Mouse (Mus musculus) E14TG2a.4 (cell line): Measurements from ENCODE around the gene Top3b.

ENCODE experiments used
- CTCF ChIP-seq: conservative IDR thresholded peaks from 2 replicates; pipeline ENCODE4 v1.5.1; 2014; ENCODE audit warnings: low read length
- NANOG ChIP-seq: IDR thresholded peaks from 2 replicates; pipeline ENCODE4 v1.6.1; 2014; ENCODE audit warnings: borderline replicate concordance, low read length, mixed read lengths
- POU5F1 ChIP-seq: IDR thresholded peaks from 2 replicates; pipeline ENCODE4 v1.6.1; 2014; ENCODE audit warnings: low read length, borderline replicate concordance

GRCm38 (mm10) chr16:16856731-16857476 is 13.6 kb upstream of the Top3b start:
- TF ChIP-seq CTCF (no peak), POU5F1 (no peak), NANOG (no peak)
